Mouse (Mus musculus): ENCODE measurements around the gene Armh1.
"Not testable (repeated sequence)": the region's sequence is repeated elsewhere in the genome, so short reads cannot be mapped to it uniquely, and the experiment has no call there.

Gene Armh1

GRCm38 (mm10) chr4:117267831-117268437 lies 16.0 kb upstream of the Armh1 start:
- DNase-seq (ENCODE audit: low spot score in 2 of 2): no peak

DNA sequence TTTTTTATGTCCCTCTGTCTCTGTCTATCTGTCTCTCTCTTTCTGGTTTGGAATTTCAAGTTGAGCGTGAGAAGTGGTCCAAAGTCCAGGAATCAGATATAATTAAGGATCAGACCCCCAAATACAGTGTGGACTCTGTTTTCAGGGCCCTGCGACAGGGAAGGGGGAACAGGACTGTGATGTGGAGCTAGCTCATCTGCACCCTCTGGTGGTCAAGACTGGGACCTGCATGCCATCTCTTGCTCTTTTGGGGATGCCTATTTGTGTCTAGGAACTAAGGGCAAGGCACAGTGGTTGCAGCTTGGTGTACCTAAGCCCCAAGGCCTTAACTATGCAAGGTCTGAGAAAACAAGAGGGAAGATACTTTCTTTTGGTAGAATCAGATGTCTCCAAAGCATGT lies 15.4 kb upstream of the Armh1 start:
- peak; percentile 48 to 77 for DNase-seq (ENCODE audit: low spot score in 2 of 2)

- no peak for DNase-seq (ENCODE audit: low spot score in 2 of 2)
These were observed 11.1 kb upstream of the Armh1 start for GRCm38 (mm10) chr4:117262987-117263386.

DNA sequence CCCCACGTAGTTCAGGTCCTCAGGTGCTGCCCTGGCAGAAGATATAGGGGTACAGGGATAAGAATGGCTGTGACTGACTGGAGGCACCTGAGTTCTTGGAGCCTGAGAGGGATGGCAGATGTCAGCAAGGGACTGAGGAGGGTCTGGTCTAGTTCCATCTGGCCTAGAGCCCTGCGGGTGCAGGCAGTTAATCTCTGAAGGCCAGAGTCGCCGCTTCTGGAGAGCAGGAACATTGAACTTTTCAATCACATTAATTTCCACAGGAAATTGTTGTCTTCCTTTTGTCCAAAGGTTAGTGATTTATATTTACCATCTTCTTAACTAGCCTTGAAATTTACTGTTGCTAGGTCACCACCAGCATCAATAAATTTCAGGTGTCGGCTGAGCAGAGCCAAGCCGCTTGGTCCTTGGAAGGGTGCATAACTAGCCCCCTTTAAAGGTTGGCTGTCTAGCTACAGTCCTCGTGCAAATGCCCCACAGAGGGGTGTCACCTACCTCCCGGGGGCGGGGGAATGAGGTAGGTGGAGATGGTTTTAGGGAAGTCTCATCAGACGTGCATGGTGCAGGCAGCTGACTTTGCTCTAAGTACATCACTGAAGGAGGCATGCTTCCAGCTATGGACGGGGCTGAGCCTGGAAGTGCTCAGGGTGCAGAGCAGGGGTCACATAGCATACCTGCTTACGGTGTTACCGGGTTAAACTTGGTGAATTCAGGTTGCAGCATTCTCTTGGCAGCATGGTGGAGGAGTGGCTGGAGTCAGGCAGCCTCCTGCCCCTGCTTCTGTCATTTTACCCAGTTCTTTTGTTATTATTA lies 10.4 kb upstream of the Armh1 start:
- no peak for DNase-seq (ENCODE audit: low spot score in 2 of 2)

DNA sequence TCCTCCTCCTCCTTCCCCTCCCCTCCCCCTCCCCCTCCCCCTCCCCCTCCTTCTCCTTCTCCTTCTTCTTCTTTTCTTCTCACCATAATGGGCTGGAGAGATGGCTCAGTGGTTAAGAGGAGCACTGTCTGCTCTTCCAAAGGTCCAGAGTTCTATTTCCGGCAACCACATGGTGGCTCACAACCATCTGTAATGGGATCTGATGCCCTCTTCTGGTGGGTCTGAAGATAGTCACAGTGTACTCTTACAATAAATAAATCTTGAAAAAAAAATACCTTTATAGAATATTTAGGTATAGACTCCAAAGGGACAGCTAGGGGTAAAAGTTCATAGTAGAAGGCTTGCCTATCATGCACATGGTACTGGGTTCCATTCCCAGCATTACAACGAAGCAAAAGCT lies 9.3 kb upstream of the Armh1 start:
- no peak for DNase-seq (ENCODE audit: low spot score in 2 of 2)

DNA sequence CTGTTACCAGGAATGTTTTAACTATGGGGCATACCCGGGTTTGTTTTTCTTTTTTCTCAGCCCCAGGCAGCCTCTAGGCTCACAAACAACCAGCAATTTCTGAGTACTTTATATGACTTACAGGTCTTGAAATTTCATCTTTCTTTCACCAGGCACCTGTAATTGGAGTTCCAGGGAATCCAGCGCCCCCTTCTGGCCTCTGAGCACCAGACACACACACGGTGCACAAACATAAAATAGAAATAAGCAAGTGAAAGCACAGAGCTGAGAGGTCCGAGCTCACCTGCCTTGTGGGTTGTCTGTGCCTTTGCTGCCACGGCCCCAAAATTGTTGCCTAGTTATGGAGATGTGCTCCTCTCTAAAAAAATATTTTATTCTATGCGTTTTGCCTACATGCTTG lies 8.0 kb upstream of the Armh1 start:
- DNase-seq (ENCODE audit: low spot score in 2 of 2): not testable (repeated sequence)

GRCm38 (mm10) chr4:117254672-117255071 lies 2.7 kb upstream of the Armh1 start:
- DNase-seq (ENCODE audit: low spot score in 2 of 2): no peak

- DNase-seq (ENCODE audit: low spot score in 2 of 2): no peak
These were observed 2.2 kb upstream of the Armh1 start for GRCm38 (mm10) chr4:117254017-117254627.

DNA sequence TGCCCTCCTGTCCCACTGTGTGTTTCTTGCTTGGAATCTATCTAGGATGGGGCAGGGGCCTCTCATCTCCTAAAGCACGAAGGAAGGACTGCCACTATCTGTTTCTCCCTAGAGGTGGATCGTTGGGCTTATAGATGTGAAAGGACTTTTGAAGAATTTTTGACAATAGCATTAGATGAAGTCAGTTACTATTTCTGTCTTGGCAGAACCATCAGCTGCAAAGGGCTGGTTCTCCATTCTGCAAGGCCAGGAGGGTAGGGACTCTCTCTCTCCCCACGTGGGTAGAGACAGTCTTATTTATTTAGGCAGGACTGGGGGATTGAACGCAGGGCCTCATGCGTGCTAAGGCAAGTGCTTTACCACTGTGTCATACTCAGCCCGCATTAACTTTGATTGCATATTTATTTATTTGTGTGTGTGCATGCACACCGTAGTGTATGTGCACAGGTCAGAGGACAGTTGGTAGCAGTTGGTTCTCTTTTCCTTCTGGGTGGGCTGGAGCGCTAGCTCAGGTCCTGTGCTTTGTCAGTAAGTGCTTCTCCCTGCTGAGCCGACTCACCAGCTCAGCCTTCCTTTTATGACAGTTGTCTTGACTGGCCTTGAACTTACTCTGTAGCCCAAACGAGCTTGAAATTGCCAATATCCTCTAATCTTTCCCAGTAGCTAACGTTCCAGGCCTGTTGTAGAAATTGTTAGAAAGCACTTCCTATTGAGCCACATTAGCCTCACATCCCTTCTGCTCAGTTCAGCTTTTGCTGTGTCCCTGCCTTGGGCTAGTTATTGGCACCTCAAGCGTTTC lies 1.5 kb upstream of the Armh1 start:
- no peak for DNase-seq (ENCODE audit: low spot score in 2 of 2)

DNA sequence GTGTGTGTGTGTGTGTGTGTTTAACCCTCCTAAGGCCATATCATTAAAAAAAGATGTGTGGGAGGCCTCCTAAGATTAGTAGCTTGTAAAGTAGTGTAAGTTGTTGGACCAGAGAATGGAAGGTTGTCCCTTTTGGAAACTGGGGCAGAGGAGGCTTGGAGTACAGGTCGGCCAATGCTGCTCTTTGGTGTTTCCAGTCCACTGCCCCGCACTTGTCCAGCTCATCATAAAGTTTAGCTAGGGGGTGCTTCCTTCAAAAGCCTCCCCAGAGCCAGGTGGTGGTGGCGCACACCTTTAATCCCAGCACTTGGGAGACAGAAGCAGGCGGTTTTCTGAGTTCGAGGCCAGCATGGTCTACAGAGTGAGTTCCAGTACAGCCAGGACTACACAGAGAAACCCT lies 830 bp upstream of the Armh1 start:
- DNase-seq (ENCODE audit: low spot score in 2 of 2): no peak

DNA sequence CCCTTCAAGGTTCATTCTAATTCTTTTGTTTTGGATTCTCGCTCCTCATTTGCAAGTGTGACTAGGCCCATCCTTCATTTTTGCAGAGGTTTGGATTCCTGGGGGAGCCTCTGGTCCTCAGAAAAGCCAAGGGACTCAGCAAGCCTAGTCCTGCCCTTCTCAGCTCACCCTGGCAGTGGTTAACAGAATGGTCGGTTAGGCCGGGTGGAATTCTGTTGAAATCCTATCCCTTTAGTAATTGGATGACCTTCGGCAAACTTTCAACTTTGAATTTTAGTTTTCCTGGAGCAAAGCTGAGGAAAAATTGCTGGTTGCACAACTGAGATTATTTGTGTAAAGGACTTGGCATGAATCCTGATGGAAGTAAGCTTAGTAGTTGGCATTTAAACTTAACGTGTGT lies 426 bp upstream of the Armh1 start:
- no peak for DNase-seq (ENCODE audit: low spot score in 2 of 2)

DNA sequence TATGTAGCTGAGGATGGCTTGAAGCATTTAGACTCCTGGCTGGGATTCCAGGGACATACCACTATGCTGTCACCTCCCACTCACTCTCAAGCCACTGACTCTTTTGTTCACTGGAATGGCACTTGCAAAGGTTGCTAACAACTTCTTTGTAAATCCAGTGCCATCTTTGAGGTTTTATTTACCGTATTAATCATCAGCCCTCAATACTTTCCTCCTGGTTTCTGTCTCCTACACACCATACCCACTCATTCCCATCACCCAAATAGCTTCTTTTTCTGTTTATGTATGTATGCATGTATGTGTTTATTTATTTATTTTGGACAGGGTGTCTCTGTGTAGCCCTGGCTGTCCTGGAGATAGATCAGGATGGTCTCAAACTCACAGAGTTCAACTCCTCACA lies 943 bp downstream of the Armh1 start:
- DNase-seq (ENCODE audit: low spot score in 2 of 2): no peak

DNA sequence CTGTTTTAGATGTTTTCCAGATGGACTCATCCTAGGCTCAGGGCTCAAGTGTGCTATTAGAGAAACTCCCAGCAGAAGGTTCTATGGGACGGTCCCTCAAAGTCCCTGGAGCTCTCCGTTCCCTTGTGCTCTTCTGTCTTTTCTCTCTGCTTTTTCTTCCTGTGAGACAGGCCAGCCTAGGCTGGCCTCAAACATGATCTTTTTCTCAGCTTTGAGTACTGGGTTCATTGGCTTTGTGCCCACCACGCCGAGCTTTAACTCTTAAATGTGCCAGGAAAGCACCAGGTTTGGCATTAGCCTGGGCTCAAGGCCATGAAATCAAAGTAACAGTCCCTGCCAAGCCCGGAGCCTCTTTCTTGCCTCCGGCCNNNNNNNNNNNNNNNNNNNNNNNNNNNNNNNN lies 11.1 kb downstream of the Armh1 start:
- DNase-seq (ENCODE audit: low spot score in 2 of 2): no peak

- no peak for DNase-seq (ENCODE audit: low spot score in 2 of 2)
These were observed 12.8 kb downstream of the Armh1 start for GRCm38 (mm10) chr4:117239153-117239552.

DNA sequence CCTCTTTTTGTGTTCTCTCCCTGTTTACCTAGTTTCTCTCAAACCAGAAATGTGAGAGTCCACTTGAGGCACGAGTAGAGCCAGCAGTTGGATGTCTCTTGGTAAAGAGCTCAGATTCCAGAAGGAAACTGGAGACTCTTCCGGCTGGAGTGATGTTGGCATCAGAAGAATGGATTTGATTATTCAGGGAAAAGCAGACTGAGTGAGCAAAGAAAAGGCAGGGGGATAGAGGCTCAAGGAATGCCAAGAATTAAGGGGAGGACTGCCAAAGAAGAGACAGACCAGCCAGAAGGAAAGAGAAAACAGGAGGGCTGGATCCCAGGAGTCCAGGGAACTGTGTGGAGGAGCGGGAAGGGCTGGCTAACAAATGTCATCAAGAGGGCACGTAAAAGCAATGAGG lies 16.1 kb downstream of the Armh1 start:
- DNase-seq (ENCODE audit: low spot score in 2 of 2): no peak

DNA sequence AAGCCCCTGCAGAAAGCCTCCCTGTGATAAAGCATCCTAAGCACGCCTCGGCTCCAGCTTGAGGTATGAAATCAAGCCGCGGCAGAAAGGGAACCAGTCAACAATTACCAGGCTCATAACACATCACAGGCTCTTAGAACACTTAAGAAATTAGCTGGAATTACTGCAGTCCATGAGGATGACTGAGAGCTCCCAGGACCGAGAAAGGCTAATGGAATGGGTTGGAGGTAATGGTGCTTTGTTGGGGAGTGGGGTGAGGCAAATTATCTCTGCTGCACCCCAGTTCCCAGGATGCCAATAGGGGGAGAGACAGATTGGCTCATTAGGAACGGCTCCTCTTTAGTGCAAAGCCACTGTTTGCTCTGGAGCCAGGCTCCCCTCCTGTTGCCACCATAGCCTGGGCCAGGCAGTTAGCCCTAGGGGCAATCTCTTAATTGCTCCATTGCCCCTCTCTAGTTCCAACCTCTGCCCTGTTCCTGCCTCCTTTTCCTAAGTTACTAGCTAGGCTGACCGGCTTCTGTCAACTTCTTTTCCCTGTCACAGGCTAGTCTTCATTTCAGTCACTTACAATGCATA lies 17.7 kb downstream of the Armh1 start:
- DNase-seq (ENCODE audit: low spot score in 2 of 2): no peak

- DNase-seq (ENCODE audit: low spot score in 2 of 2): no peak
These were observed 20.7 kb downstream of the Armh1 start for GRCm38 (mm10) chr4:117231208-117231607.

GRCm38 (mm10) chr4:117230331-117230730 lies 21.6 kb downstream of the Armh1 start:
- DNase-seq (ENCODE audit: low spot score in 2 of 2): no peak

GRCm38 (mm10) chr4:117229590-117229989 lies 22.3 kb downstream of the Armh1 start:
- DNase-seq (ENCODE audit: low spot score in 2 of 2): no peak

DNA sequence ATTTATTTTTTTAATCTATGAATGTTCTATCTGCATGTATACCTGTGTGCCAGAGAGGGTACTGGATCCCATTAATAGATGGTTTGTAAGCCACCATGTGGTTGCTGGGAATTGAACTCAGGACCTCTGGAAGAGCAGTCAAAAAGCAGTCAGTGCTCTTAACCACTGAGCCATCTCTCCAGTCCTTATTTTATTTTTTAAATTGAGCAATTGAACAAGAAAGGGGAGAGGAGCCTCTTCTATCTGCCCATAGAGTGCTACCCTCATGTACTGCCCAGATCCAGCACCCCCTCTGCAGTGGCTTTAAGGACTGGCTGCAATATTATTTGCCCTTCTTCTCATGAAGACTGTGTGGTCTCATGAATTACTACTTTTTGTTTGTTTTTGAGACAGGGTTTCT lies 26.7 kb downstream of the Armh1 start:
- no peak for DNase-seq (ENCODE audit: low spot score in 2 of 2)

DNA sequence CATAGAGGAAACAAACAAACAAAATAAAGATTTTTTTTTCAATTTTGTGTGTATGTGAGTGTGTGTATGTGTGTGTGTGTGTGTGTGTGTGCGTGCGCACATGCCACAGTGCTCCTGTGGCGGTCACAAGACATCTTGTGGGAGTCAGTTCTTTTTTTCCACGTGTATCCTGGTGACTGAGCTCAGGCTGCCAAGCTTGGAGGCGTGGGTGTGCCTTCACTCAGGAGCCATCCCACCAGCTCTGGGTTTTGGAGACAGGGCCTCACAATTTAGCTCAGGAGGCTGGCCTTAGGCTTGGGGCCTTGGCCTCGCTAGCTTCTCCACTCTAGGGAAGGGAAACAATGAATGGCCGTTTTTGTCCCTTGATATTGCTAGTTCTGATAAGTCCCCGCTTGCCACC lies 27.8 kb downstream of the Armh1 start:
- DNase-seq (ENCODE audit: low spot score in 2 of 2): no peak

DNA sequence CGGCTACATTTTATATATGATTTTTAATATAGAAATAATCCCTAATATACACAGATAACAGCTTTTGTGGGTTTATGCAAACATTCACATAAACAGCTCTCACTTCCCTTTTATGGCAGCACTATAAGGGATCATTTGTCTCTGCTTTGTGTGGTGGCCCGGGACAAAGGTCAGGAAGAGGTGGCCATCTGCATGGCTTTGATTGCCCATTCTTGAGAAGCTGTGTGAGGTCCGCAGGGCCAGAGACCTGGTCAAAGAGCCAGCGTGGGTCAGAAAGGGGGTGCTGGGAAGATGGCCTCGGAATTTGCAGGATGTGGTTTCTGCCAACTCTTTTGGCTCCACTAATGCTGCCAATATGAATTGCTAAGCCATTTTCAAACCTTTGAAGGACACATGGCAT lies 28.9 kb downstream of the Armh1 start:
- DNase-seq (ENCODE audit: low spot score in 2 of 2): no peak
